Mouse (Mus musculus) left cerebral cortex, adult 8-10 months (tissue): Measurements from ENCODE around the gene Grm7. TPM values are rescaled to one million over a fixed set of nuclear protein-coding genes. Genes with fewer than 3 reads are reported as not detected.

Experiments
- DNase-seq, 2 experiments: peaks; one replicate each; pipeline ENCODE4 v3.0.0; 2022; ENCODE audit warnings: low spot score in 2 of 2
- total RNA-seq, 4 experiments: library from RNA; stranded (reverse); gene quantifications; 2 replicates each; pipeline ENCODE4 v1.2.4; 2022

Grm7 gene
- total RNA-seq, 4 experiments from 2014 or later, result 68.3 to 77.4 (median 74.3) TPM

DNA sequence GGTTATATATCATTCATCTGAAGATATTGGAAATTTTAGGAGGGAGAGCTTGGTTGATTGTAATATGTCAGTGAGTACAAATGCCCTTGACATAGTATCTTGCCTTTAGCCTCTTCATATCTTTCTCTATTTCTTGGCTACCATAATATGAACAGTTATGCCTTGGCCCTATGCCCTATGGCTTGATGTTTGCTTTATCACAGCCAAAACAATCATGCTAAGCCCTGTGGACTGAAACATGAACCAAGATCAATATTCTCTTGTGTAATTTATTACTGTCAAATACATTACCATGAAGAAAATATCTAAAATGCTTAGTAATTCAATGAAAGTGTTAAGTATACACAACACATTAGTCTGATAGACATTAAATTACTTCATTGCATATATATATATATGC lies 222.9 kb downstream of the Grm7 start:
- no peak for DNase-seq

DNA sequence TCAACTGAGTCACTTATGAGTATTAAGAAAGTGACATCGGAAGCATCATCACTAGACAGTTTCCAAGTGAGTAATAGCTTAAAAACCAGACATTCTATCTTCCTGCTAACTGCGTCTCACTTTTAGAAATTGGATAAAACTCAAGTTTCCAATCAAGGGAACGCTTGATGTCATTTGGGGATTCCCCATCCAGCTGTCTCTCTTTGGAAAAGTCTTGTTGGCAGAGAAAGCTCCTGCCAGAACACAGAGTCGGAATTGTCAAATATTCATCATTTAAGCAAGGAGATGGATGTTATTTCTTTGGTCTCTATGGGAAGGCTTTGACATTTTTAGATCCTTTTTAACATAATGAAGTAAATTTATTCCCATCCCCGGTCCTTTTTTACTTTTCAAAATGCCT lies 336.6 kb downstream of the Grm7 start:
- DNase-seq, result no peak

DNA sequence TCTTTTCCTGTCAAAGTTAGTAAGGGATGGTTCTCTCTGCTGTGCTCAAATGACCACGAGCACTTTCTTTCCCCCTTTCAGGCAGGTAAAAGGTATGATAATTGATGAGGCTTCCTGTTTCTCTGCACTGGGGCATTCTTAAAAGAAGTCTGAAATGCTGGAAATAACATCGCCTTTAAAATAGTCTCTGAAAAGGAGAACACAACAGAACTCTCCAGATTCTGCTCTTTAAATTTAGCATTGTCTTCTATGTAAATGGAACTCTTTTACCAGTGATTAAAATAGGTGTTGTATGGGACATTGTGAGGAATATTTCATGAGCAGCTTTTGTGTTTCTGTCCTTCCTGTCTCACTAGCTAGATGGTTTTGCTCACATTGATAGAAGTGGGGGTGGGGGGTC lies 393.7 kb downstream of the Grm7 start:
- DNase-seq, result no peak

DNA sequence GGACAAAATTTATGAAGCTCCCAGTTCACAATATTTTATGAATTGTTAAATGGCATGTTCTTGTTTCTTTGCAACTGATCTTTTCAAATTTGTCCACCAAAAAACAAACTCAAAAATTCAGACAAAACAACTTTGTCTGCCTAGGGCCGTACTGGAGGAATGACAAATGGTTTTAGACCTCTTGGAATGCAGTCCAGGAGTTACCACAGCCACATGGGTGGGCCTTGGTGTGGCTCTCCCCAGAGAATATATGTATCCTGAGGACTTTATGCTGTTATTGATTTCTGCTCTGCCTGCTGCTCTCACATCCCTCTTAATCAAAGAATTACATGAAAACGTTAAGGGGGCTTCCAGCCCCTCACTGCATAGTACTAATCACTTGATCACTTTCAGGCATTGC lies 400.5 kb downstream of the Grm7 start:
- no peak for DNase-seq

DNA sequence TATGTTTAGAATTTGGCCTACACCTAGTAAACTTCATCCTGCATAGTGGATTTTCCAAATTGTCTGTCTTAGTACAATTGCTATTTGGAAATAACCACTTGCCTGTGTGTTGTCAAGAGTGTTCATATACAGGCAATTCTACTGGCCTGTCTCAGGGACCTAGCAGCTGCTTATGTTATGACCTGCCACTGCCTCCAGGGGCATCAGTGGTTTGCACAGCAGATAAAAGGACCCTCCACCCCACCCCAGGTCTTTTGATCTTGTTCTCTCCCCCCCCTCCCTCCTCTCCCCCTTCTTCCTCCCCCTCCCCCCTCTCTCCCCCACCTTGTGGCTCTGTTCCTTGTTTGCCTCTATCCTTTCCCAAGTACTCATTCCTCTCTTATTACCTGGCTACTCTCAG lies 403.9 kb downstream of the Grm7 start:
- no peak for DNase-seq

DNA sequence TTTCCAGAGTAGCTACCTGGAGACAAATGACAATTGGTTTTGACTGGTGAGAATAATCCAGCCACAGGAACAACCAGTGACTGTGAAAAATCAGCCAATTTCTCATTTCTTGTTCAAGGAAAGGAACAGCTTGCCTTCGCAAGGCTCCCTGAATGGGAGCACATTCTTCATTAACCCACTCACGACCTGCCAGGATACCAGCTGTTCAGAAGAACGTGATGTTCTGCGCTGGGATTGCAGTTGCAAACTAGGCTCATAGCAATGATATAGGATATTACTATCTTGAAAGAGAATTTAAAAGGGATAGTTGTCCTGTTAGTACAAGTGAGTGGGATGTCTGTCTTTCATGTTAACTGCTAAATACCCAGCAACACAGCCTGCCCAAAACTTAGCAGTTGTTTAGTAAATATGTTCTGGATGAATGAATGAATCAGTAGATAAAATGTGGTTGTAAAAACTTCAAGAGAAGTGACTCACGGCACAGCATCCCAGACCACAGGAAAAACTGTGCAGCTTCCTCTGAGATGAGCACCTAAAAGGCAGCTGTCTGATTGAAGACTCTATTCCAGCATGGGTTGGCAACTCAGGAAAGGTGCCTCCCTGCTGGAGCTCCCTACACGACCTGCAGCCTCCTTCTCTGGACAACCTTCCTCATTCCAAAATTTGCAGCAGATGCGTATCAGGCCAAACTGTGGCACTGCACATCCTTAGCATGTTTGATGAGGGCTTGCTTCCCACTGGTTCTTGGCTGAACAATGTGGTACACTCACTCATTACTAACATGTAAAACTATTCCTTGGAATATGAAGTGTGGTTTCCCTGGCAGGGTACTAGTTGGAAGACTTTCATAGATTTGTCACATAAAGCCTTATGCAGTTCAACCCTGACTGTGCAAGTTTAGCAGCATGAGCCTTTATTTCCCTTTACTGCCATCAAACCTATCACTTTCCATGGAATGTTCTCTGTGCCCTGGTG lies 408.9 kb downstream of the Grm7 start:
- DNase-seq, result peak; percentile 21 to 49

DNA sequence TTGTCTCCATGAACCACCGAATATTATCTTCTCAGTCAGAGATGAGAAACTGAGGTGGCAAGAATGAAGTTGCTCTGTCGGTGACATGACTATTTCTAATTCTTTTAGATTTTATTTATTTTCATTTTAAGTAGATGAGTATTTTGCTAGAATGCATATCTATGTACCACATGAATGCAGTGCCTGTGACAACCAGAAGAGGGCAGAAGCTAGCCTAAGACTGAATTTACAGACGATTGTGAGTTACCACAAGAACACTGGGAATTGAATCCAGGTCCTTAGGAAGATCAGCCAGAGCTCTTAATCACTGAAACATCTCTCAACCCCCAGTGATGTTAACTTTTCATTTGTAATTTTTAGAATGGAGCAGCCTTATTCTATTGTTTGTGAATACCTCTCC lies 412.4 kb downstream of the Grm7 start:
- DNase-seq, result no peak

DNA sequence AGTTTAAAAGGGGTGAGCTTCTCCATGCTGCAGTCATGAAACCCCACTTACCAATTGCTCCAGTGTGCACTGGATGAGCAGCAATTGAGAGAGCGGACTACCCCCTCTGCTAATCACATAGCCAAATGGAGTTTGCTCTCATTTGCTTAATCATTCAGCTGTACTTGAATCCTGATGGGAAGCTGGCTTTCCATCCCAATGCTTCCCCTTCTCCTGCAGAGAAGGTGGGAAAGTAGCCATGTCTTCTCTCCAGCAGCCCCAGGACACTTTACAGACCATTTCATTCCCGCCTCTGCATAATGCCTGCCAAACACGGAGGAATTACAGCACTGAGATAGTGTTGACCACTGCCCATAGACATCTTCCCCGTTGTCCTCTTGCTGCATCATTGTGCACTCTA lies 414.6 kb downstream of the Grm7 start:
- no peak for DNase-seq

DNA sequence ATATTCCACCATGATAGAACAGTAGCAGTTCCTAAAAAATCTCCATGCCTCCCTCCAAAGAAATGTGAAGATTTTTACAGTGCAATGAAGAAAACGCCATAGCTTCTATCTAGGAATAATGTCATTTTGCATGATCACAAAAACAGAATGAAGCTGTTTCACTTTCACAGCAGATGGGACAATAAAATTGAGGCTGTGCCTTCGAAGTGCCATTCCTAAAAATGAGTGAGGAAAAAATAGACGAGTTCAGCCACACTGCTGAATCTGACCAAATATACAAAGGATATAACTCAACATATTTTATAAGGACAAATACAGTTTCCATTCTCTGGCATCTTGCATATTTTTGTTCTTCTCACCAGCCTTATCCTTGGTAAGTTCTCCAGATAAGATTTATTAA lies 439.2 kb downstream of the Grm7 start:
- no peak for DNase-seq

DNA sequence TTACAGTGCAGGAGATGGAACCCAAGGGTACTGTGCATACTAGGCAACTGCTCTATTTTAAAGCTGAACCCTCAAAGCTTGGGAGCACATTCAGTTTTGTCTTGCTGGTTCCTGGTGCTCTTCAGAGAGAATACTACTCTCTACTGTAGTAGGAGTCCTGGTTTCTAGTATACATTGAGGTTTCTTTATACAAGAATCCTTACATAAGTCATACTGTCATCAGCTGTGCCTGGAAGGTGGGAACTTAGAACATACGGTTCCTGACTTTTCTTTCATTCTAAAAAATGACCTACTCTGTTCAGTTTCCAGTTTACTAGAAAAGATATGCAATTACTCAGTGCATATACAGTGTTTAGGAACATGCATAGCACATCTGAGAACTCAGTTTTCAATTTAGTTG lies 449.4 kb downstream of the Grm7 start:
- DNase-seq, result no peak

DNA sequence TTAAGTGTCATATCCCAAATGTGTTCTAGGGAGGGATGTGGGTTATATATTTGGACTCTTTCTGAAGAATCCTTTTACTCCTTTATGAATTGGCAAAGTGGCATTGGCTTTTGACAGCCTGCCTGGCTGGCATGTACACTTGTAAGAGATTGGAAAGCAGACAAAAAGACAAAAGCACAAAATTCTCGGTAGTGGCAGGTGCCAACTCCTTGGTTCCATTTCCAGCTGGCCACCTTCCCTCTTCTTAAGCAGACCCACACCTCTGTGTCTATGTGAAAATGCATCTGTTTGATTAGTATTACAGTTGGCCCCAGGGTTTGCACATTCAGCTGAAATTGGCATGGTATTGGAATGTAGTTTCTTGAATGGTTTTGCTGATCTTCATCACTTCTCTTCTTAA lies 460.1 kb downstream of the Grm7 start:
- DNase-seq, result peak in 1 of 2 experiments; percentile 23

DNA sequence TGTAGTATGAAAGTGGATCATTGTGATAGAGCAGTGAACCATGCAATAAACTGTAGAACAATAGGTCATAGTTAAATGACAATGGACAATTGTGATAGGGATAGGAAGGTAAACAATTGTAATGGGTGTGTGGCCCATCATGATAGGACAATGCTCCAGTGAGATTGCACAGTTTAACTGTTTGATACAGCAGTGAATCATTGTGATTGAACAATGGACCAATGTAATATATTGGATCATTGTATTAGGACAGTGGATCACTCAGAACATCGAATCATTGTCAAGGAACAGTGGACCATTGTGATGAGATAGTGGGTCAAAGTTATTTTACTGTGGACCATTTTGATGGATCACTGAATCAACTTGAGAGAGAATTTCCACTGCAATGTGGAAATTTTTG lies 515.7 kb downstream of the Grm7 start:
- DNase-seq, result no peak

DNA sequence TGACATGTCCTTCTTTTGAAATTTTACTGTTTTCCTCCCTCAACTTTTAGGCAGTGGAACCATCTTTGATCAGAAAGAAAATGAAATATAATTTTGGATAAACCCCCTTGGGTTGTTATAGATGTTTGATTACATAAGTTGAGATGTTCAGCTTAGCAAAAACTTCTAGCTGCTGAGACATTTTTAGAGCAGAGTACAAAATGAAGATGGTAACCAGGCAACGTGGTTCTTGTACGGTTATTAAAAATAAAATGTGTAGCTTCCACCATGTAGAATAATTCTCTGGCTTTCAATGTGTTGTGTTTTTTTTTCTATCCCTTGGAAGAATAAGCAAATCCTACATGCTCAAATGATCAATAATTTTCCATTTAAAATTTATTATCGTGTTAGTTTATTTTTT lies 550.0 kb downstream of the Grm7 start:
- no peak for DNase-seq

DNA sequence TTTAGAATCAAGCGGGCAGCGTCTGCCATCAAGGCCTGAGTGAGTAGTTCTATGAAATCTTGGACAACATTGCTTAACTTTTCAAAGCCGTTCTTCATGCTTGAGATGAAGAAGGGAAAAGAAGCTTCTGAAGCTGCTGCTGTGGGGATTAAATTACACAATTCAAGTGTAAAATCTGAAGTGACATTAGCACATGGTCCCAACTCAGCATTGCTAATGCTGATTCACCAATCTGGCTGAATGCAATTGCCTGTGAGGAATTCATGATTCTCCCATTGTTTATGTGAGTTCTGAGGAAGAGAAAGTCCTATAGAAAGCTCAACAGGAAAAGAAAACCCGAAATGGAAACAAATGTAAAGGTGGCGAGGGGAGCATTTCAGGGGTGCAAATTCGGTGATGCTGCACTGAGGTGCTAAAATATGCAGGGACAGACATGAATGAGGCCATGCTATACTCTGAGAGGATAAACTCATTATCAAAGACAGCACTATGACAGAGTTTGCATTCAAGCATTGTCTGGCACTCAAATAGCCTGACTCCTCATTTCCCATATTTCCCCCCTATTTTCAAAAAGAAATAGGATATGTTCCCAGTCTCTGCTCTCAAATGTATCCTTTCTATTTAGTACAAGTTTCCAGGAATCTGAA lies 575.8 kb downstream of the Grm7 start:
- DNase-seq, result no peak

DNA sequence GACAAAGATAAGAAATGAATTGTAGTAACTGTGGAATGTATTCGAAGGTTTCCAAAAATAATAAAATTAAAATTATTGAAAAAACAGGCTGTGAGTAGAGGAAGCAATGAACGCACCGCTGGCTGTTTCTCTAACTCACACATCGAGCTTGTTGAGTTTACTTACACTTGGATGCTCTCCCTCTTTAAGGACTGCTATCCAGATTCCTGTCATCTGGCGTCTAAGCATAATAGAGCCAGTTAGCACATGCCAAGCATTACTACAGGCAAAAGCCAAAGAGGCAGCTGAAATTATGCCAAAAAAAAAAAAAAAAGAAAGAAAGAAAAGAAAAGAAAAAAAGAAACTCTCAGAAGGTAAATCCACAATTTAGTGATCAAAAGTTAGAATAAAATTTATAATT lies 609.8 kb downstream of the Grm7 start:
- DNase-seq, result no peak

DNA sequence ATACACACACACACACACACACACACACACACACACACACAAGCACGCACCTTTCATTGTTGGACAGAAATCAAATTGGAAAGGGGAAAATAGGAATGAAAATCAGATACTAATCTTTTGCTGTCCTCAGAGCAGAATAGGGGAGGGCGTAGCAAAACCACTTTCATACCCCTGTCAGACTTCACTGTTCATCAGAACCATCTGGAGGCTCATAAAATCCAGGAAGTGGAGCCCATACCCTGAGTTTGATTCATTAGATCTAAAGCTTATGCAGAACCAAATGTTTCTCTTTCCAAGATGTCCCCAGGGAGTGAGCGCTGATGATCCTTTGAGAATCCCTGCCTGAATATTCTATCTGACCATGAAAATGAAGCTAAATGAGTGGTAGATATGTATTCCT lies 611.6 kb downstream of the Grm7 start:
- DNase-seq, result no peak

DNA sequence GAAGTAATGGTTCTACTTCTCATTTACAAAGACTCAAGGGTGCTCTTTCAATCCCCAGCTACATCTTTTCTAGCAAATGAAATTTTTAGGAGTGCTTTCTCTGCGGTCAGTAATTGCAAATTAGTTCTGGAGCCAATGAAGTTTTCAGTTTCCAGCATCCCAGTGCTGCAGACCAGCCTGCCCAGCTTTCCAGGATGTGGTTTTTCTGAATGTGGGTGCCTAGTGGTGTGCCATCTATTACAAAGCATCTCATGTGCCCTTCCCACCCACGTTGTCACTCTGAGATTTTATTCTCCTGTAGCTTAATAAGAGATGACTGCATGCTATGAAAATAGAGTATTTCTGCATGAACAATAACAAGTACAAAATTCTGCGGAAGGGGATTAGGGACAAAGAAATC lies 612.9 kb downstream of the Grm7 start:
- no peak for DNase-seq

DNA sequence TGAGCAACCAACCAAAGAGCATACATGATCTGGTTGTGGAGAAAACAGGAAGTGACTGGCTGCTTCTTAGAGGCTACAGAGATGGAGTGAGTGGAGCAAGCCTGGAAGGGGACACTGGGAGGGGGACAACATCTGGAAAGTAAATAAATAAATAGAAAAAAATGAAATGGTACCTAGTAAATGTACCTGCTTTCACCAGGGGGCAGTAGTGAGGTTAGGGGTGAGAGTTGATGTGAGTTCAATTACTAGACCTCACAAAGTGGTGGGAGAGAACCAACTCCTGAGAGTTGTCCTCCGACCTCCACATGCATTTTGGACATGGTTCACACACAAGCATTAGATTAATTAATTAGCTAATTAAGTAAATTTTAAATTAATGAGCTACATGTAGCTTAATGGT lies 615.8 kb downstream of the Grm7 start:
- DNase-seq, result no peak

DNA sequence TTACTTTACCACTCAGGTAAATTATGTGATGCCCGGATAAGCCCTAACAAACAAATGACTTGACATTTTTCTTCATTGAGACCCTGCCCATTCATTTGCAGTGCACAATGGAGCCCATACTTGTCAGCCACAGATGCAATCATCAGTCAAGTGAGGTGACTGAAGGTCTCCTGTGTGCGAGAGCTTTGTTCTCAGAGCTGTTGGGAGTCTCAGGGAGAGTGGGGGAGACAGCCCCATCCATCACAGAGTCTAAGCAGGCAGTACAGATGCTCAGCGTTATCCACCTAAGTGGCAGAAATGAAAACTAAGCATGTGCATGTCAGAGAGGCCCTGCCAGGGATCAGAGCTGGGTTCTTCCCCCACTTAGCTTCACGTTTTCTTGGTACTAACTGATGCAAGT lies 631.3 kb downstream of the Grm7 start:
- DNase-seq, result no peak

DNA sequence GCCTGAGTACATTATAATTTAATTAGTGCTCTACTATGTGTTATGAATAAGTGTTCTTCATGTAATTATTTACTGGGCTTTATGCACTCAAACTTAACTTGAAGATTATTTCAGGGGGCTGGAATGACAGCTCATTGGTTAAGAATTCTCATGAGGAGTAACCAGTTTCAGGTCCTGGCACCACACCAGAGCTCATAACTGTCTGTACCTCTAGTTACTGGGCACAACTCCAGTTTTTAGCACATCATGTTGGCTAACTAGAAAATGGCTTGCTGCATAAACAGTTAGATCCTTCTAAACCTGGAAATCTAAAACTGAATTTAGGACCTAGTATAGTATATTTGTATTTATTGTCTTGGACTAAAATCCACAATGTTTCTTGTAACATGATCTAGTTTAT lies 633.1 kb downstream of the Grm7 start:
- no peak for DNase-seq

DNA sequence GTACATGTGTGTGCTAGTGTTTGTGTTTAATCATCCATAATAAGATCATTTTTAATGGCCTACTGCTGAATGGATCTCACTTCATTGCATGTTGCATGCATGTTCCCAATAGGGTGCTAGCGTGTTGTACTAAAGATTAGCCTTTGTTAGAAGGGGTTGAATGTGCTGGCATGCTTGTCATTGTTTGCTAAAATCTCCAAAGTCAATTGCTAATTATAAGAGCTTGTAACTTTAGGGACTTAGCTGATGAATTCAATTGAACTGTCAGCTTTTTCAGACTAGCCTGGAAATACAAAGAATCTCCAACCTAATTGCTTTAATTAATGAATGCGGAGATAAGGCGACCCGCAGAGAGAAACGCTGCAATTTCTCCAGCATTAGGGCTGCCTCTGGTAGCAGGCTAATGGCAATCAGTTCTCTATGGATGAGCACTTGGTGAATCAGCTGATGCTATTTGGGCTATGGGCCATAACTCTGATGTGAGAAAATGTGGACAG lies 648.2 kb downstream of the Grm7 start:
- no peak for DNase-seq

DNA sequence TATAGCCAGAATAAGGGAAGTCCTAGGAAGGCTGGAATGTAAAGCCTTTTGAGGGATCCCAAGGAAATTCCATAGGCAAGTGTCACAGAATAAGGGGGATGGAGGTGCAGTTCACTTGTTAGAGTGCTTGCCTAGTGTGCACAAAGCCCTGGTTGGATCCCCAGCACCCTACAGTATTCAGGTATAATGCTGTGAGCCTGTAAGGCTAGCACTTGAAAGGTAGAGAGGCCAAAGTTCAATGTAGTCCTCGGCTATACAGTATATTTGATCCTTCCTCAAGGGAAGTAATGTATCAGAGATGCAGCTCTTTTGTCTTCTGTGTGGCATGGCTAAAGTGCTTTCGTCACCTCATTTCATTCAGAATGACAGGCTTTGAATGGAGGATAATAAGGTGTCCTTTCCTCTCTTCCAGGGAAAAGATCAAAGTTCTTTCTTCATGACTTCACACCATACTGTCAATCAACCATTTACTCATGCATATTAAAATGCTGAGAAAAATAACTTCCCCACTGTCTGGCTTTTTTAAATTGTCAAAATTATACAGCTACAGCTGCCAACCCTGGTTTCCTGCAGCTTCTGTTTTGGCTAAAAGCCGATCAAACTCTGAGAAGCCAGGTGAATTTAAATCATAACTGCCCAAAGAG lies 658.7 kb downstream of the Grm7 start:
- no peak for DNase-seq
